In the genomic region with DNA sequence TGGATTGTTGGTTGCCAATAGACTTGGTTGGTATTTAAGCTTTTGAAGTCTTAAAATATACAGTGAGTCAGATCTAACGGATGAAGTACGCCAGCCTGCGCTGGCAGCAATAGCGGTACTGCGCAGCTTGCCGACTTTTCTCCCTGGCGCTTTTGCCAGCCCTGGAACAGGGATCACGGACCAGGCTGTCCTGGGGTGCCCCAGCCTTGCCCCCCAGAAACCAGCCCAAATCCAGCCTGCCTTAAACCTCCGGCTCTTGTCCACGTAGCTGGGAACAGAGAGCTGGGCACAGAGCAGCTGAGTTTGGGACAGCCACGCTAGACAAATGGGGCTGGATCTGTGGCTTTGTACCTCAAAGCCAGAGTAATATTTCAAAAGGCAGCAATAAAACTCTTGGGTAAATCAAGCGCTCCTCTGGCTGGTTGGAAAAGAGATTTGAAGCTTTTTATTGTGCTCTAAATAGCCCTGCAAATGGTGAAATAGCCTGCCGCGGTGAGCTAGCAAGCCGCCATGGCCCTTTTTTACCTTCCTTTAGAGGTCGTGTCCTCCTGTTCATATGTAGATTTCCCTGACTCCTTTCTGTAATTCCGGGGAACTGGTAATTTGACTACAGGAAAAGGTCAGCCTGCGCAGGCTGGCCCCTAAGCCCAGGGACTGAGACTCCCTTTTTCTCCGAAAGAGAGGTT, we compare ENCODE assay signal across 8 mouse cellular contexts. TPM values are rescaled to one million over a fixed set of nuclear protein-coding genes. Genes with fewer than 3 reads are reported as not detected.
A peak's percentile ranks its signal among the peaks of the same experiment; 100 is the strongest.
DNase-seq lines count a peak whose midpoint lies in the region; ATAC-seq and TF ChIP-seq lines count a peak whose summit lies in the region.

No protein-coding gene starts in this region.

- no peak for TF ChIP-seq CTCF in testis, adult 2 months (IDR thresholded peaks at IDR 0.05; ENCODE audit: control insufficient read depth, insufficient read depth, insufficient replicate concordance, low read depth, low read length)

- no peak for ATAC-seq in forebrain, embryonic 13.5 days
- ATAC-seq in hindbrain, embryonic 12.5 days (ENCODE audit: low FRiP score), result no peak
- ATAC-seq in liver, embryonic 11.5 days (replicated peaks; ENCODE audit: low FRiP score), result no peak
- peak; percentile 76 for ATAC-seq in neural tube, embryonic 15.5 days (ENCODE audit: low FRiP score)

- no peaks in the 10 kb centered on the region for H3K9me3 ChIP-seq in forebrain, embryonic 10.5 days
- H3K9me3 ChIP-seq in forebrain, embryonic 13.5 days (replicated peaks), result no peaks in the 10 kb centered on the region
- H3K9me3 ChIP-seq in hindbrain, embryonic 12.5 days (replicated peaks), result no peaks in the 10 kb centered on the region
- no peaks in the 10 kb centered on the region for H3K9me3 ChIP-seq in liver, embryonic 11.5 days (ENCODE audit: control insufficient read depth, low read length)
- H3K9me3 ChIP-seq in neural tube, embryonic 15.5 days (replicated peaks), result no peaks in the 10 kb centered on the region

- no peak for TF ChIP-seq POLR2A in testis, adult 2 months (IDR thresholded peaks at IDR 0.05; ENCODE audit: control insufficient read depth, low read depth, low read length)

- no peak overlapping the region for H3K4me3 ChIP-seq in forebrain, embryonic 10.5 days
- no peak overlapping the region for H3K4me3 ChIP-seq in forebrain, embryonic 13.5 days
- peak overlapping the region; percentile 52 for H3K4me3 ChIP-seq in testis, adult 2 months (ENCODE audit: control insufficient read depth, low read depth, low read length)
- peak overlapping the region; percentile 12; the same call in 1 of the 2 replicates for H3K4me3 ChIP-seq in hindbrain, embryonic 12.5 days
- H3K4me3 ChIP-seq in liver, embryonic 11.5 days (ENCODE audit: low read depth, low read length), result peak overlapping the region; percentile 23; the same call in 1 of the 2 replicates
- peak overlapping the region; percentile 25 for H3K4me3 ChIP-seq in neural tube, embryonic 15.5 days (replicated peaks)

- peak; percentile 43 for DNase-seq in forebrain, embryonic 10.5 days (ENCODE audit: extremely low spot score, low spot score)
- no peak for DNase-seq in testis, postnatal 10 days (ENCODE audit: low spot score)
- peak; percentile 42 for DNase-seq in liver, embryonic 11.5 days (ENCODE audit: low spot score)
- no peak for DNase-seq in ovary, postnatal 36 days (ENCODE audit: low spot score)

- no peaks in the 10 kb centered on the region for H3K36me3 ChIP-seq in forebrain, embryonic 10.5 days (replicated peaks)
- no peaks in the 10 kb centered on the region for H3K36me3 ChIP-seq in forebrain, embryonic 13.5 days (ENCODE audit: poor library complexity, severe bottlenecking)
- H3K36me3 ChIP-seq in testis, adult 2 months (ENCODE audit: control insufficient read depth, insufficient read depth, low read length), result no peaks in the 10 kb centered on the region
- H3K36me3 ChIP-seq in hindbrain, embryonic 12.5 days, result no peaks in the 10 kb centered on the region
- no peaks in the 10 kb centered on the region for H3K36me3 ChIP-seq in liver, embryonic 11.5 days (ENCODE audit: control insufficient read depth, insufficient read depth, low read length)
- H3K36me3 ChIP-seq in neural tube, embryonic 15.5 days, result no peaks in the 10 kb centered on the region

- H3K4me2 ChIP-seq in forebrain, embryonic 13.5 days, result no peak overlapping the region
- H3K4me2 ChIP-seq in hindbrain, embryonic 12.5 days (replicated peaks), result peak overlapping the region; percentile 43
- peak overlapping the region; percentile 65 for H3K4me2 ChIP-seq in liver, embryonic 11.5 days
- H3K4me2 ChIP-seq in neural tube, embryonic 15.5 days, result peak overlapping the region; percentile 53

- H3K9ac ChIP-seq in forebrain, embryonic 13.5 days, result no peak overlapping the region
- H3K9ac ChIP-seq in hindbrain, embryonic 12.5 days, result no peak overlapping the region
- peak overlapping the region; percentile 59 for H3K9ac ChIP-seq in liver, embryonic 11.5 days (ENCODE audit: low read depth, low read length)
- H3K9ac ChIP-seq in neural tube, embryonic 15.5 days (replicated peaks), result peak overlapping the region; percentile 12

- H3K27ac ChIP-seq in forebrain, embryonic 10.5 days, result no peak overlapping the region
- H3K27ac ChIP-seq in forebrain, embryonic 13.5 days, result no peak overlapping the region
- H3K27ac ChIP-seq in testis, adult 2 months (ENCODE audit: control insufficient read depth, insufficient read depth, low read depth, low read length), result no peak overlapping the region
- peak overlapping the region; percentile 46 for H3K27ac ChIP-seq in hindbrain, embryonic 12.5 days
- no peak overlapping the region for H3K27ac ChIP-seq in liver, embryonic 11.5 days (ENCODE audit: low read depth, low read length)
- H3K27ac ChIP-seq in neural tube, embryonic 15.5 days (replicated peaks), result peak overlapping the region; percentile 70

- peaks cover 100% of the 10 kb centered on the region for H3K27me3 ChIP-seq in forebrain, embryonic 10.5 days (ENCODE audit: poor library complexity, severe bottlenecking)
- H3K27me3 ChIP-seq in forebrain, embryonic 13.5 days, result peaks cover 87% of the 10 kb centered on the region
- no peaks in the 10 kb centered on the region for H3K27me3 ChIP-seq in testis, adult 2 months (ENCODE audit: control insufficient read depth, insufficient read depth, low read length)
- peaks cover 61% of the 10 kb centered on the region for H3K27me3 ChIP-seq in hindbrain, embryonic 12.5 days
- peaks cover 42% of the 10 kb centered on the region for H3K27me3 ChIP-seq in liver, embryonic 11.5 days (replicated peaks; ENCODE audit: control insufficient read depth, insufficient read depth, low read length)
- no peaks in the 10 kb centered on the region for H3K27me3 ChIP-seq in neural tube, embryonic 15.5 days (replicated peaks)

- 0 out of 2 replicates have a peak, but pooled peaks cover 8% of the 10 kb centered on the region for H3K4me1 ChIP-seq in forebrain, embryonic 10.5 days
- no peaks in the 10 kb centered on the region for H3K4me1 ChIP-seq in forebrain, embryonic 13.5 days
- H3K4me1 ChIP-seq in testis, adult 2 months (ENCODE audit: control insufficient read depth, insufficient read depth, low read length), result peaks cover 3% of the 10 kb centered on the region; the same call in 1 of the 2 replicates
- 0 out of 2 replicates have a peak, but pooled peaks cover 3% of the 10 kb centered on the region for H3K4me1 ChIP-seq in hindbrain, embryonic 12.5 days
- H3K4me1 ChIP-seq in liver, embryonic 11.5 days (replicated peaks; ENCODE audit: control insufficient read depth, insufficient read depth, low read length), result peaks cover 4% of the 10 kb centered on the region; the same call in 1 of the 2 replicates
- peaks cover 32% of the 10 kb centered on the region for H3K4me1 ChIP-seq in neural tube, embryonic 15.5 days

- 0% methylated on average over 19 of the region's 19 CpGs for WGBS in forebrain, embryonic 10.5 days
- under 1% methylated on average over 19 of the region's 19 CpGs for WGBS in forebrain, embryonic 13.5 days
- 1% methylated on average over 19 of the region's 19 CpGs for WGBS in hindbrain, embryonic 12.5 days
- WGBS in liver, embryonic 11.5 days, result 21% methylated on average over 19 of the region's 19 CpGs
- WGBS in neural tube, embryonic 15.5 days, result 18% methylated on average over 19 of the region's 19 CpGs

RNA-seq across cellular contexts. Expression of a gene that starts 6.2 kb away (rescaled TPM):
- polyA plus RNA-seq in forebrain, embryonic 10.5 days (2016; fragmentation: Nextera tagmentation; extraction: Ambion mirVana), result 7.7 and 9.0 TPM in 2 replicates
- 3.6 and 4.1 TPM in 2 replicates for polyA plus RNA-seq in forebrain, embryonic 13.5 days (2015; fragmentation: Nextera tagmentation; extraction: Ambion mirVana)
- polyA plus RNA-seq in testis, adult 2 months (2012; rRNA removed), result 9.4 and 15.2 TPM in 2 replicates
- polyA plus RNA-seq in hindbrain, embryonic 12.5 days (2016; fragmentation: Nextera tagmentation; extraction: Ambion mirVana), result 24.4 and 27.8 TPM in 2 replicates
- polyA plus RNA-seq in liver, embryonic 11.5 days (2014; fragmentation: Nextera tagmentation; extraction: Ambion mirVana), result 33.9 and 35.5 TPM in 2 replicates
- polyA plus RNA-seq in neural tube, embryonic 15.5 days (2015; fragmentation: Nextera tagmentation; extraction: Ambion mirVana), result 29.5 and 30.1 TPM in 2 replicates

Comparison
In these comparisons a context has a peak if more than half of its experiments do, and no peak if none do; other contexts are left out.
1. DNase-seq: peak in forebrain, embryonic 10.5 days (single experiment) and liver, embryonic 11.5 days (single experiment); none in testis, postnatal 10 days (single experiment) and ovary, postnatal 36 days (single experiment).
2. H3K27ac ChIP-seq: peak in hindbrain, embryonic 12.5 days (single experiment) and neural tube, embryonic 15.5 days (single experiment); none in forebrain, embryonic 10.5 days (single experiment), forebrain, embryonic 13.5 days (single experiment), testis, adult 2 months (single experiment) and liver, embryonic 11.5 days (single experiment).
3. H3K4me3 ChIP-seq: peak in testis, adult 2 months (single experiment), hindbrain, embryonic 12.5 days (single experiment), liver, embryonic 11.5 days (single experiment) and neural tube, embryonic 15.5 days (single experiment); none in forebrain, embryonic 10.5 days (single experiment) and forebrain, embryonic 13.5 days (single experiment).
4. H3K9ac ChIP-seq: peak in liver, embryonic 11.5 days (single experiment) and neural tube, embryonic 15.5 days (single experiment); none in forebrain, embryonic 13.5 days (single experiment) and hindbrain, embryonic 12.5 days (single experiment).